Mouse (Mus musculus): ENCODE data around the gene Mcu.

GRCm38 (mm10) chr10:59413711-59414110 lies 202.8 kb downstream of the Mcu start:
- TF ChIP-seq CTCF (IDR thresholded peaks at IDR 0.05; ENCODE audit: borderline replicate concordance, insufficient read depth, low read length) (no peak), POLR2A (IDR thresholded peaks at IDR 0.05; ENCODE audit: low read depth, low read length) (no peak)
